Mouse (Mus musculus) left cerebral cortex, postnatal 25 days (tissue): ENCODE measurements at regions not wholly inside any gene's neighbourhood (a gene's known extent, or its start where the extent isn't known, plus 50 kb on each side); places are given as distances from the start of the nearest gene placed in this dataset.
A peak's percentile ranks its signal among the peaks of the same experiment; 100 is the strongest.

Source experiments
- DNase-seq, 2 experiments: peaks; one replicate each; pipeline ENCODE4 v3.0.0; 2022; ENCODE audit warnings: low spot score in 2 of 2, mixed read lengths in 1 of 2
- intact Hi-C: fragments of 180-260 bp; cut with DNase I; formaldehyde crosslinking; loops from one replicate; pipeline ENCODE4 v1.15.1; 2025

- intact Hi-C loops, result no loop called here
- no peak for DNase-seq
These were observed 194.9 kb downstream of the Kcnj2 start for GRCm38 (mm10) chr11:111260691-111261383.

- intact Hi-C loops, result no loop called here
- no peak for DNase-seq
These were observed 207.7 kb downstream of the Kcnj2 start for GRCm38 (mm10) chr11:111273651-111274050.

- intact Hi-C loops, result loop anchor here (1.0 to 5.0 kb wide), 2 partner anchors 178 to 243 kb away; no protein-coding TSS in a partner anchor
These were observed 214.8 kb downstream of the Kcnj2 start for GRCm38 (mm10) chr11:111280769-111281168.

GRCm38 (mm10) chr11:111281237-111282160, 215.5 kb downstream of the Kcnj2 start:
- intact Hi-C loops, result loop anchor here (1.0 to 5.0 kb wide), 2 partner anchors 179 to 242 kb away; no protein-coding TSS in a partner anchor
- DNase-seq, result peak in 1 of 2 experiments; percentile 74

More at GRCm38 (mm10) chr11:111280769-111281168, 214.8 kb downstream of the Kcnj2 start:
- DNase-seq, result no peak

- intact Hi-C loops, result loop anchor here (5.0 kb wide), 1 partner anchor 180 kb away; no protein-coding TSS in a partner anchor
- no peak for DNase-seq
These were observed 216.3 kb downstream of the Kcnj2 start for GRCm38 (mm10) chr11:111282283-111282682.

GRCm38 (mm10) chr11:111290537-111290936, 224.6 kb downstream of the Kcnj2 start:
- intact Hi-C loops, result no loop called here

GRCm38 (mm10) chr11:111296309-111296721, 230.4 kb downstream of the Kcnj2 start:
- DNase-seq, result peak in 1 of 2 experiments; percentile 12
- intact Hi-C loops, result no loop called here

More at GRCm38 (mm10) chr11:111290537-111290936, 224.6 kb downstream of the Kcnj2 start:
- DNase-seq, result no peak

GRCm38 (mm10) chr11:111312802-111313201, 246.8 kb downstream of the Kcnj2 start:
- intact Hi-C loops, result no loop called here
- DNase-seq, result no peak

GRCm38 (mm10) chr11:111313566-111313965, 247.6 kb downstream of the Kcnj2 start:
- DNase-seq, result no peak
- intact Hi-C loops, result no loop called here

- intact Hi-C loops, result no loop called here
These were observed 255.6 kb downstream of the Kcnj2 start for GRCm38 (mm10) chr11:111321576-111321975.

GRCm38 (mm10) chr11:111324453-111325010, 258.6 kb downstream of the Kcnj2 start:
- intact Hi-C loops, result no loop called here
- DNase-seq, result peak in 1 of 2 experiments; percentile 4

More at GRCm38 (mm10) chr11:111321576-111321975, 255.6 kb downstream of the Kcnj2 start:
- DNase-seq, result no peak

- no peak for DNase-seq
- intact Hi-C loops, result no loop called here
These were observed 261.0 kb downstream of the Kcnj2 start for GRCm38 (mm10) chr11:111326915-111327314.

- no peak for DNase-seq
- intact Hi-C loops, result no loop called here
These were observed 262.3 kb downstream of the Kcnj2 start for GRCm38 (mm10) chr11:111328258-111328657.

GRCm38 (mm10) chr11:111331592-111331991, 265.6 kb downstream of the Kcnj2 start:
- intact Hi-C loops, result loop anchor here (10.0 kb wide), 1 partner anchor 193 kb away; no protein-coding TSS in a partner anchor
- DNase-seq, result peak in 1 of 2 experiments; percentile 2

- intact Hi-C loops, result loop anchor here (10.0 kb wide), 1 partner anchor 192 kb away; no protein-coding TSS in a partner anchor
- peak in 1 of 2 experiments; percentile 67 for DNase-seq
These were observed 267.1 kb downstream of the Kcnj2 start for GRCm38 (mm10) chr11:111333021-111333420.

- no peak for DNase-seq
- intact Hi-C loops, result no loop called here
These were observed 281.6 kb downstream of the Kcnj2 start for GRCm38 (mm10) chr11:111347562-111347961.

GRCm38 (mm10) chr11:111350028-111350427, 284.1 kb downstream of the Kcnj2 start:
- intact Hi-C loops, result no loop called here
- no peak for DNase-seq

GRCm38 (mm10) chr11:111363363-111363762, 297.4 kb downstream of the Kcnj2 start:
- intact Hi-C loops, result no loop called here
- no peak for DNase-seq

- DNase-seq, result no peak
- intact Hi-C loops, result no loop called here
These were observed 311.2 kb downstream of the Kcnj2 start for GRCm38 (mm10) chr11:111377165-111377564.

- DNase-seq, result no peak
- intact Hi-C loops, result no loop called here
These were observed 313.9 kb downstream of the Kcnj2 start for GRCm38 (mm10) chr11:111379842-111380241.
